Comparison of ENCODE assay signal across 7 mouse cellular contexts in genomic region chr11:94210191-94211086, GRCm38 (mm10). TPM values are rescaled to one million over a fixed set of nuclear protein-coding genes. Genes with fewer than 3 reads are reported as not detected.
DNase-seq lines count a peak whose midpoint lies in the region; ATAC-seq lines count a peak whose summit lies in the region.

No protein-coding gene starts in this region.

- H3K4me1 ChIP-seq in embryonic facial prominence, embryonic 10.5 days, result peaks cover 26% of the 10 kb centered on the region
- peaks cover 10% of the 10 kb centered on the region; the same call in 1 of the 2 replicates for H3K4me1 ChIP-seq in limb, embryonic 11.5 days (ENCODE audit: control insufficient read depth, insufficient read depth, low read length)
- H3K4me1 ChIP-seq in midbrain, embryonic 14.5 days (ENCODE audit: control insufficient read depth, insufficient read depth, low read length), result peaks cover 16% of the 10 kb centered on the region

- H3K9ac ChIP-seq in limb, embryonic 11.5 days (ENCODE audit: low read length), result peak overlapping the region; percentile 58
- H3K9ac ChIP-seq in midbrain, embryonic 14.5 days (replicated peaks; ENCODE audit: low read length), result peak overlapping the region; percentile 69

- peak overlapping the region; percentile 99 for H3K27ac ChIP-seq in embryonic facial prominence, embryonic 10.5 days (replicated peaks)
- peak overlapping the region; percentile 94 for H3K27ac ChIP-seq in limb, embryonic 11.5 days (replicated peaks; ENCODE audit: low read depth, low read length)
- H3K27ac ChIP-seq in midbrain, embryonic 14.5 days (replicated peaks; ENCODE audit: low read depth, low read length), result peak overlapping the region; percentile 98

- no peaks in the 10 kb centered on the region for H3K27me3 ChIP-seq in embryonic facial prominence, embryonic 10.5 days (replicated peaks; ENCODE audit: low read depth, poor library complexity, severe bottlenecking)
- H3K27me3 ChIP-seq in limb, embryonic 11.5 days (ENCODE audit: control insufficient read depth, insufficient read depth, low read length), result 0 out of 2 replicates have a peak, but pooled peaks cover 2% of the 10 kb centered on the region
- no peaks in the 10 kb centered on the region for H3K27me3 ChIP-seq in midbrain, embryonic 14.5 days (ENCODE audit: control insufficient read depth, insufficient read depth, low read length)

- H3K36me3 ChIP-seq in embryonic facial prominence, embryonic 10.5 days (replicated peaks), result peaks cover 15% of the 10 kb centered on the region
- H3K36me3 ChIP-seq in limb, embryonic 11.5 days (ENCODE audit: control insufficient read depth, insufficient read depth, low read length), result peaks cover 7% of the 10 kb centered on the region
- peaks cover 14% of the 10 kb centered on the region for H3K36me3 ChIP-seq in midbrain, embryonic 14.5 days (ENCODE audit: control insufficient read depth, insufficient read depth, low read length)

- ATAC-seq in limb, embryonic 11.5 days (ENCODE audit: insufficient number of reproducible peaks, low FRiP score, low TSS enrichment, low read depth), result peak; percentile 78
- ATAC-seq in midbrain, embryonic 14.5 days (ENCODE audit: low FRiP score, low TSS enrichment), result peak; percentile 77

- peak; percentile 94 for DNase-seq in adrenal gland, postnatal 10 days
- DNase-seq in embryonic facial prominence, embryonic 10.5 days (ENCODE audit: low spot score), result peak; percentile 93
- peak; percentile 100 for DNase-seq in heart, adult 11 months
- DNase-seq in kidney, adult 18-20 months, result peak; percentile 92
- peak; percentile 89 for DNase-seq in limb, embryonic 11.5 days (ENCODE audit: low spot score)
- DNase-seq in midbrain, embryonic 14.5 days, result peak; percentile 95
- peak; percentile 76 to 83 for DNase-seq in spleen, adult 18-20 months

- under 1% methylated on average over 54 of the region's 56 CpGs for WGBS in embryonic facial prominence, embryonic 10.5 days
- under 1% methylated on average over 48 of the region's 56 CpGs for WGBS in limb, embryonic 11.5 days
- WGBS in midbrain, embryonic 14.5 days, result 0% methylated on average over 47 of the region's 56 CpGs

- peak overlapping the region; percentile 97 for H3K4me3 ChIP-seq in embryonic facial prominence, embryonic 10.5 days
- H3K4me3 ChIP-seq in limb, embryonic 11.5 days (ENCODE audit: low read depth, low read length), result peak overlapping the region; percentile 95
- peak overlapping the region; percentile 54 for H3K4me3 ChIP-seq in midbrain, embryonic 14.5 days (replicated peaks; ENCODE audit: low read depth, low read length)

- no peaks in the 10 kb centered on the region for H3K9me3 ChIP-seq in embryonic facial prominence, embryonic 10.5 days
- no peaks in the 10 kb centered on the region for H3K9me3 ChIP-seq in limb, embryonic 11.5 days (ENCODE audit: control insufficient read depth, low read length)
- no peaks in the 10 kb centered on the region for H3K9me3 ChIP-seq in midbrain, embryonic 14.5 days (ENCODE audit: control insufficient read depth, low read length)

- H3K4me2 ChIP-seq in limb, embryonic 11.5 days (ENCODE audit: low read depth, severe bottlenecking), result peak overlapping the region; percentile 97
- peak overlapping the region; percentile 99 for H3K4me2 ChIP-seq in midbrain, embryonic 14.5 days (ENCODE audit: low read length)

RNA-seq across cellular contexts. Expression of gene Tob1, which starts 0.8 kb away (rescaled TPM):
- total RNA-seq in adrenal gland, postnatal 10 days (2021), result 100 to 1,000 TPM; 111 to 183 TPM
- polyA plus RNA-seq in embryonic facial prominence, embryonic 10.5 days (2016; fragmentation: Nextera tagmentation; extraction: Ambion mirVana), result 18.4 and 22.1 TPM in 2 replicates
- polyA plus RNA-seq in limb, embryonic 11.5 days (2014; fragmentation: Nextera tagmentation; extraction: Ambion mirVana), result 28.9 and 31.8 TPM in 2 replicates
- 29.5 and 34.7 TPM in 2 replicates for polyA plus RNA-seq in midbrain, embryonic 14.5 days (2014; fragmentation: Nextera tagmentation; extraction: Ambion mirVana)

RNA-seq across cellular contexts. Expression of gene Wfikkn2, which starts 35.4 kb away (rescaled TPM):
- total RNA-seq in adrenal gland, postnatal 10 days (2021), result 1 to 10 TPM in 1 of 2 experiments, under 1 TPM in 1; 0.63 to 1.1 TPM
- 1.1 and 2.4 TPM in 2 replicates for polyA plus RNA-seq in embryonic facial prominence, embryonic 10.5 days (2016; fragmentation: Nextera tagmentation; extraction: Ambion mirVana)
- 5.3 and 8.0 TPM in 2 replicates for polyA plus RNA-seq in limb, embryonic 11.5 days (2014; fragmentation: Nextera tagmentation; extraction: Ambion mirVana)
- polyA plus RNA-seq in midbrain, embryonic 14.5 days (2014; fragmentation: Nextera tagmentation; extraction: Ambion mirVana), result 0.47 and 2.0 TPM in 2 replicates

Comparison
In these comparisons a context has a peak if more than half of its experiments do, and no peak if none do; other contexts are left out.
1. Peak in every context shown above with its lines: DNase-seq, ATAC-seq, H3K4me3 ChIP-seq and H3K27ac ChIP-seq.